Mouse (Mus musculus) adrenal gland (tissue): ENCODE results near the gene Inhbc.
"Not testable (repeated sequence)": the region's sequence is repeated elsewhere in the genome, so short reads cannot be mapped to it uniquely, and the experiment has no call there.

Experiments used
- intact Hi-C: fragments of 180-260 bp; cut with DNase I; formaldehyde crosslinking; loops from one replicate; pipeline ENCODE4 v1.15.1; 2025

Inhbc gene

GRCm38 (mm10) chr10:127327461-127328145 lies 42.6 kb downstream of the Inhbc start:
- intact Hi-C loops, result loop anchor here (5.0 kb wide), 1 partner anchor 150 kb away; no protein-coding TSS in a partner anchor

- intact Hi-C loops, result loop anchor here (5.0 kb wide), 1 partner anchor 150 kb away; no protein-coding TSS in a partner anchor
Observed at GRCm38 (mm10) chr10:127326828-127327227, 43.4 kb downstream of the Inhbc start.

- intact Hi-C loops, result loop anchor here (5.0 kb wide), 1 partner anchor 149 kb away; no protein-coding TSS in a partner anchor
Observed at GRCm38 (mm10) chr10:127326017-127326801, 44.0 kb downstream of the Inhbc start.

GRCm38 (mm10) chr10:127325454-127326016 lies 44.7 kb downstream of the Inhbc start:
- intact Hi-C loops, result loop anchor here (5.0 kb wide), 1 partner anchor 148 kb away; no protein-coding TSS in a partner anchor

DNA sequence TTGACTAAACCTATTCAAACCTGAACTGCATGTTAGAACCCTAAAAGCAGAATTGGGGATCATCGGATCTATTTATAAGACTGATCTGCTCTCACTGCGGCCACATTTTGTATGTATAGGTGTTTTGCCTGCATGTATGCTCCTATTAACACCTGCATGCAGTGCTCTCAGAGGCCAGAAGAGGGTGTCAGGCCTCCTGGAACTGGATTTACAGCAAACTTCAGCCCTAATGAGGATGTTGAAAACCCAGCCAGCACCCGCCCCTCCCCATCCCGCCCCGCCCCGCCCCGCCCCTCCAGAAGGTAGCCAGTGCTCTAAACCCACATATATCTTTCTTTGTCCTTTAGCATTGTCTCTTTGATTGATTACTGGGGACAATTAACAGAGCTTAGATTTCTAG lies 45.7 kb downstream of the Inhbc start:
- intact Hi-C loops, result no loop called here

DNA sequence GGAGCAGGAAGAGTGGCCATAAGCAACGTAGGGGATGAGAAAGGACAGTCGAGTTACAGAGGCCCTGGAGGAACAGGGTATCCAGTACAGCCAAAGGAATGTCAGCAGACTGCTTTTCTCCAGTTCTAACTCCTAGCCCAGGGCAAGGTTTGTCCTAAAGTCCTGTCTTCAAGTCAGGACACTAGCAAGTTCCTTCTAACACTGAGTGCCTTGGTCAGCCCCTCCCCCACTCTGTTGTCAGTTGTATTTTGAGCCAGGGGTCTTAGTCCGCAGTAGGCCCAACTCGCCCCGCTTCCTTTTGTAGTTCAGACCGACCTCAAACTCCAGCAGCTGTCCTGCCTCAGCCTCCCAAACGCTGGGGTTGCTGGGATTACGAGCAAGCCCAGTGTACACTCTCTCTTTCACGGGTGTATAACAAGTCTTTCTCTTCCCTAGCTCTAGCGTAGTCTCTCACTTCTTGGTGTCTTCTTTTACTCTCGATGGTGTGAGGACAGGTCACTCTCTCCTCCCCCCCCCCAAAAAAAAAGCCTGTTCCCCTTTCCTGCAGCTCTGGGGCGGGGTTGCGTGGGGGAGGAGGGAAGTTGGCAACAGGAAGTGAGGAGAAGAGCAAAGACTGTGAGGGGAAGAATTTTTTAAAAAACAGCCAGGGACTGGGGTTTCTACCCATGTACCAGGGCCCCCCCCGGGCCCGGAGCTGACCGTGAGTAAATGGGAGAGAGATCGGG lies 46.9 kb downstream of the Inhbc start:
- intact Hi-C loops, result no loop called here

- intact Hi-C loops, result no loop called here
Observed at GRCm38 (mm10) chr10:127322669-127323068, 47.6 kb downstream of the Inhbc start.

DNA sequence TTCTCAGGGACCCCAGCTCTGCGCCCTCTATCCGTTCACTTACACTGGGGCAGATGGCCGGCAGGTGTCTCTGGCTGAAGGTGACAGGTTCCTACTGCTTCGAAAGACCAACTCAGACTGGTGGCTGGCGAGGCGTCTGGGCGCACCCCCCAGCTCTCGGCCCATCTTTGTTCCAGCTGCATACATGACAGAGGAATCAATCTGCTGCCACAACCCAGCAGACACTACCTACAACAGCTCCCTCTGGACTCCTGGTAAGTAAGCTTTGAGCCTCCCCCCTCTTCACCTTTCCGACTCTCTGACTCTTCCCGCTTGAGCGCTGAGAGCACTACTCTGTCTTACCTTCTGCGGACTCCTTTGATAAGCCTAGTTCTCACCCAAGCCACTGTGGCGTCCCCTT lies 48.1 kb downstream of the Inhbc start:
- intact Hi-C loops, result no loop called here

DNA sequence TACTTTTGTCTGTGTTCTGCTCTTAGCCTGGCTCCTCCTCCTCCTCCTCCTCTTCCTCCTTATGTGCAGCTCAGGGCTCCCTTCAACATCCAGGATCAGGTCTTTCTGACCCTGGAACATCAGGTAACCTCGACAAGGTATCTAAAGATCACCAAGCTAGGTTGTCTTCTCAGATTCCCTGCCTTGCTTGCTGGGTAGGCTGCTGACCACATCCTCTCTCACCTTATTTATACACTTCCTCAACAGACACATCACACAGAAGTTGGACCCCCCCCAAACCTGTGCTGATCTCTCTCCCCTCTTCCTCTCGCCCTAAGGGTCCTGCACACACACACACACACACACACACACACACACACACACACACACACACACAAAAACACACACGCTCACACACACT lies 48.6 kb downstream of the Inhbc start, which contains the start of gene Arhgap9:
Gene Arhgap9, plus strand, starts transcription at position 344 of the 400 bp plus-strand sequence.
- intact Hi-C loops, result no loop called here

- intact Hi-C loops, result no loop called here
Observed at GRCm38 (mm10) chr10:127319969-127320368, 50.3 kb downstream of the Inhbc start.

DNA sequence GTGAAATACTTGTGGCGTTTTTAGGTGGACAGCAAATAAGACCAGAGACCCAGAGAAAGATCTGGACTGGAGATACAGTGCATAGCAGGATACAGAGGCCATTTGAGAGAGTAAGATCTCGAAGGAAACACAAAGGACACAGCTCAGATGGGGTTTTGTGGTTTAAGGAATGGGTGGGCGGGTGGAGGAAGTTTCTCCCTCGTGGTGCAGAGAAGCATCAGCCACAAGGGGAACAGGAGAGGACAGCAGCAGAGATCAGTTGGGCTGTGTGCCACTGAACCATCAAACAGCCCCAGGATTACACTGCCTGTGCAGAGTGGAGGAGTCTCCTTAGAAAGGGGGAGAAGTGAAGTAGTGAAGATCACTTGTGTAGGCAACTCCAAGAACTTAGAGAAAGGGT lies 52.2 kb downstream of the Inhbc start:
- intact Hi-C loops, result no loop called here

DNA sequence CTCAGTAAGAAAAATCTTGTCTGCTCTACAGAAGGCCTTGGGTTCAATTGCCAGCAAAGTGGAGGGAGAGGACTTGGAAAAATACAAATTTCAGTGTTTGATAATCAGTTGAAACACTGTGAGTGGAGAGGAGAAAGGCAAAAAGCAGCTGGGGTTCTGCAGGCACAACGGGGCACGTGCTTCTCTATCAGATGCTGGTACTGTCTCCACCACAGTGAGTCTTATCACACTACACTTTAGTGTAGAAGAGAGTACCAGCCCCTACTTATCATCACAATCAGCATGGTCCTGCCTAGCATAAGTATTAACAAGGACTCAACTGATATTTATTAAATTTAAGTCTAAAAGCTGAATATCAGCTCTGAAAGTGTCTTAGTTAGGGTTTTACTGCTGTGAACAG lies 53.0 kb downstream of the Inhbc start:
- intact Hi-C loops, result no loop called here

- intact Hi-C loops, result loop anchor here (5.0 kb wide), 1 partner anchor 48 kb away; the partner anchor contains the start of gene Dctn2
Observed at GRCm38 (mm10) chr10:127314950-127315349, 55.3 kb downstream of the Inhbc start.

GRCm38 (mm10) chr10:127313516-127313915 lies 56.7 kb downstream of the Inhbc start:
- intact Hi-C loops, result loop anchor here (5.0 kb wide), 1 partner anchor 46 kb away; the partner anchor contains the start of gene Dctn2

- intact Hi-C loops, result loop anchor here (5.0 kb wide), 1 partner anchor 46 kb away; the partner anchor contains the start of gene Dctn2
Observed at GRCm38 (mm10) chr10:127312858-127313257, 57.4 kb downstream of the Inhbc start.

- intact Hi-C loops, result loop anchor here (5.0 kb wide), 1 partner anchor 45 kb away; the partner anchor contains the start of gene Dctn2
Observed at GRCm38 (mm10) chr10:127312356-127312676, 57.9 kb downstream of the Inhbc start.

- intact Hi-C loops, result loop anchor here (2.0 to 5.0 kb wide), 2 partner anchors 21 to 44 kb away; partner anchors contain the start of gene Dctn2
Observed at GRCm38 (mm10) chr10:127311476-127312355, 58.5 kb downstream of the Inhbc start, which contains the start of gene Mars. TSS of gene Mars (minus strand) at chr10:127311786.

DNA sequence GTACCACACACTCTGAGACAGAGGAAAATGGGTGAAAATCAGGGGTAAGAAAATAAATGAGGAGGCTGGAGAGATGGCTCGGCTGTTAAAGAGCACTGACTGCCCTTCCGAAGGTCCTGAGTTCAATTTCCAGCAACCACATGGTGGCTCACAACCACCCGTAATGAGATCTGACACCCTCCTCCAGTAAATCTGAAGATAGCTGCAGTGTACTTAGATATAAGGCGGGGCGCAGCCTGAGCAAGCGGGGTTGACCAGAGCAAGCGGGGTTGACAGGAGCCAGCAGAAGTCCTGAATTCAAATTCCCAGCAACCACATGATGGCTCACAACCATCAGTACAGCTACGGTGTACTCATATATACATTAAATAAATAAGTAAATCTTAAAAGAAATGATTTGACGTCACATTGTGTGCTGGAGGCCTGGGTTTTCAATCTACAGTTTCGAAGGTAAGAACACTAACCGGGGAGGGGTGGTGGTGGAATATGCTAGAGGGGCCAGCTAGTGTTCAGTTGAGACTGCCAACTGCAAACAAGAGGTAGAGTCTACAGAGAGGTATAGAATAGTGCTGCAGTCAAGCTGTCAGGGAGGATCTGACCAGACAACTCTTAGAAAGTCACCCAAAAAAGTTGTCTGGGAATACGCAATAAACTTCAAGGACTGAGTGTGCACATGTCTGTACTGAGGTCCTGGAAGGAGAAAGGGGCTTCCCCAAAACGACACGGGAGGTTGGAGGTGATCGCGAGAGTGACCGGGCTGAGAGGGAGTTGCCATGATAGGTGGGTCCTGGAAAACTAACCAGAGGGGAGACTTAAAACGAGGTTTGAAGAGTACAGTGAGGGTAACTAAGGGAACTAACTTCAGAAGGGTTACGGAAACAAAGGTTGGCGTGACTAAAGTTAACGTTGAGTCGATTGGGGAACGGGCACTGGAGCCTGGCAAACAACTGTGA lies 59.4 kb downstream of the Inhbc start:
- intact Hi-C loops, result loop anchor here (2.0 to 5.0 kb wide), 2 partner anchors 20 to 43 kb away; partner anchors contain the start of gene Dctn2

DNA sequence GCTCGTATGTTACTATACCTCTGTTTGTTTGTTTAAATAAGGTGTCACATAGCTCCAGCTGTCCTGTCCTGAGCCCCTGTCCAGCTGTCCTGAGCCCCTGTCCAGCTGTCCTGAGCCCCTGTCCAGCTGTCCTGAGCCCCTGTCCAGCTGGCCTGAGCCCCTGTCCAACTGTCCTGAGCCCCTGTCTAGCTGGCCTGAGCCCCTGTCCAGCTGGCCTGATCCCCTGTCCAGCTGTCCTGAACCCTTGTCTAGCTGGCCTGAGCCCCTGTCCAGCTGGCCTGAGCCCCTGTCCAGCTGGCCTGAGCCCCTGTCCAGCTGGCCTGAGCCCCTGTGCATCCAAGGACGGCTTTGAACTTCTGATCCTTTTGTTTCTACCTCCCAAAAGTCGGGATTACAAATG lies 61.1 kb downstream of the Inhbc start:
- intact Hi-C loops, result not testable (repeated sequence)
